Mouse (Mus musculus) kidney, embryonic 14.5 days (tissue): ENCODE measurements around the gene Slc34a1. TPM values are rescaled to one million over a fixed set of nuclear protein-coding genes. Genes with fewer than 3 reads are reported as not detected.

Experiments used
- ATAC-seq: fragments of 200-750 bp; cut with Nextera tagmentation; 2 replicates; pipeline ENCODE4 v1.8.0; 2017; ENCODE audit warnings: moderate number of reproducible peaks, mild to moderate bottlenecking, moderate TSS enrichment, moderate library complexity; ENCODE audit not compliant: low FRiP score, low TSS enrichment
- H3K27ac ChIP-seq: fragments of 300-500 bp; sonication (generic); 2 replicates; pipeline ENCODE4 v1.5.1; 2014; ENCODE audit warnings: low read depth, mild to moderate bottlenecking, low read length, moderate library complexity, mixed read lengths
- H3K27me3 ChIP-seq: fragments of 300-500 bp; sonication (generic); 2 replicates; pipeline ENCODE4 v1.6.1; 2014; ENCODE audit warnings: mild to moderate bottlenecking, low read length; ENCODE audit not compliant: control insufficient read depth, insufficient read depth
- H3K36me3 ChIP-seq: fragments of 300-500 bp; sonication (generic); 2 replicates; pipeline ENCODE4 v1.6.1; 2014; ENCODE audit warnings: low read length, mixed read lengths; ENCODE audit not compliant: control insufficient read depth, insufficient read depth
- H3K4me1 ChIP-seq: fragments of 300-500 bp; sonication (generic); 2 replicates; pipeline ENCODE4 v1.6.1; 2014; ENCODE audit warnings: low read length, mixed read lengths; ENCODE audit not compliant: control insufficient read depth, insufficient read depth
- H3K4me2 ChIP-seq: fragments of 300-500 bp; sonication (generic); replicated peaks from 2 replicates; pipeline ENCODE4 v1.6.1; 2014; ENCODE audit warnings: low read depth, mild to moderate bottlenecking, low read length
- H3K4me3 ChIP-seq: fragments of 300-500 bp; sonication (generic); 2 replicates; pipeline ENCODE4 v1.5.1; 2014; ENCODE audit warnings: mild to moderate bottlenecking, low read length
- H3K9ac ChIP-seq: fragments of 300-500 bp; sonication (generic); 2 replicates; pipeline ENCODE4 v1.6.1; 2014; ENCODE audit warnings: low read depth, mild to moderate bottlenecking, low read length, moderate library complexity
- H3K9me3 ChIP-seq: fragments of 300-500 bp; sonication (generic); 2 replicates; pipeline ENCODE4 v1.6.1; 2016; ENCODE audit warnings: low read length; ENCODE audit not compliant: control insufficient read depth
- WGBS: fragments of 180-500 bp; shearing (Covaris S2); extraction: QIAGEN DNeasy Blood & Tissue Kit; methylation state at CpG from one replicate; pipeline ENCODE4 v1.1.7; 2014; 5-methylcytosine and 5-hydroxymethylcytosine counted together
- microRNA-seq: library from miRNA; unstranded; fragments of <30 nt; microRNA quantifications from one replicate; pipeline ENCODE4, GENCODE M21; 2016
- polyA plus RNA-seq: library from polyadenylated mRNA; unstranded; fragments of >200 nt; fragmentation: Nextera tagmentation; extraction: Ambion mirVana; gene quantifications from 2 replicates; pipeline ENCODE4 v1.2.1, GENCODE M21; 2014

The Slc34a1 gene
- polyA plus RNA-seq, 1 experiment from 2014 or later = 39.4 TPM

- Histone ChIP-seq H3K4me3 (peak overlapping the region; percentile 63), H3K4me2 (peak overlapping the region; percentile 98), H3K27me3 (no peaks in the 10 kb centered on the region), H3K36me3 (peaks cover 30% of the 10 kb centered on the region), H3K9me3 (no peaks in the 10 kb centered on the region), H3K27ac (no peak overlapping the region), H3K9ac (peak overlapping the region; percentile 70), H3K4me1 (peaks cover 9% of the 10 kb centered on the region; the same call in 1 of the 2 replicates)
- 7% methylated on average over 14 of the region's 14 CpGs for WGBS
- ATAC-seq = no peak
Observed at GRCm38 (mm10) chr13:55463399-55464026, 65.5 kb downstream of the Slc34a1 start.

- peak within 1 kb of the TSS; percentile 15; the same call in 1 of the 2 replicates for H3K27ac ChIP-seq
- WGBS = under 1% methylated on average over 79 of the region's 84 CpGs
- no peaks in the 10 kb centered on the region for H3K27me3 ChIP-seq
- peaks cover 23% of the 10 kb centered on the region for H3K36me3 ChIP-seq
- peak; percentile 57 for ATAC-seq
- H3K9me3 ChIP-seq = no peaks in the 10 kb centered on the region
- peak within 1 kb of the TSS; percentile 63 for H3K4me3 ChIP-seq
- H3K4me1 ChIP-seq = peaks cover 9% of the 10 kb centered on the region; the same call in 1 of the 2 replicates
- peak within 1 kb of the TSS; percentile 70 for H3K9ac ChIP-seq
- H3K4me2 ChIP-seq = peak within 1 kb of the TSS; percentile 98
Observed at GRCm38 (mm10) chr13:55464027-55464884, 66.3 kb downstream of the Slc34a1 start, which contains the start of gene Prr7. Gene Prr7 (plus strand): TSS chr13:55464267.

GRCm38 (mm10) chr13:55465184-55465583, 67.2 kb downstream of the Slc34a1 start:
- H3K4me2 ChIP-seq = peak overlapping the region; percentile 98
- peaks cover 13% of the 10 kb centered on the region for H3K36me3 ChIP-seq
- peak overlapping the region; percentile 63; the same call in 1 of the 2 replicates for H3K4me3 ChIP-seq
- no peaks in the 10 kb centered on the region for H3K9me3 ChIP-seq
- ATAC-seq = no peak
- no peak overlapping the region for H3K27ac ChIP-seq
- WGBS = 26% methylated on average over 3 of the region's 3 CpGs
- peak overlapping the region; percentile 70; the same call in 1 of the 2 replicates for H3K9ac ChIP-seq
- peaks cover 9% of the 10 kb centered on the region; the same call in 1 of the 2 replicates for H3K4me1 ChIP-seq
- H3K27me3 ChIP-seq = no peaks in the 10 kb centered on the region

Small RNA genes within 50 kb of the gene (microRNA-seq; reads per million reads assigned to microRNA genes)
- not detected for gene Mir6943

Other genes with a start within 250 kb of the Slc34a1 start
- 9.9 and 14.9 TPM in 2 replicates for gene Fgfr4, start 245.5 kb upstream of the Slc34a1 start, polyA plus RNA-seq
- 71.2 and 93.6 TPM in 2 replicates for gene Nsd1, start 188.4 kb upstream of the Slc34a1 start, polyA plus RNA-seq
- gene Prelid1, start 77.7 kb upstream of the Slc34a1 start, polyA plus RNA-seq = 482 and 508 TPM in 2 replicates
- 80.1 and 92.5 TPM in 2 replicates for gene Rab24, start 76.2 kb upstream of the Slc34a1 start, polyA plus RNA-seq
- gene Mxd3, start 68.4 kb upstream of the Slc34a1 start, polyA plus RNA-seq = 25.7 and 31.2 TPM in 2 replicates
- gene Lman2, start 35.4 kb upstream of the Slc34a1 start, polyA plus RNA-seq = 75.0 and 108 TPM in 2 replicates
- 0.86 and 0.92 TPM in 2 replicates for gene Rgs14, start 28.5 kb upstream of the Slc34a1 start, polyA plus RNA-seq
- not detected in 2 replicates for gene Pfn3, start 17.0 kb downstream of the Slc34a1 start, polyA plus RNA-seq
- not detected in 2 replicates for gene F12, start 28.6 kb downstream of the Slc34a1 start, polyA plus RNA-seq
- 38.9 and 59.3 TPM in 2 replicates for gene Grk6, start 46.9 kb downstream of the Slc34a1 start, polyA plus RNA-seq
- gene Prr7, start 66.1 kb downstream of the Slc34a1 start, polyA plus RNA-seq = 0.77 and 3.4 TPM in 2 replicates
- 118 and 164 TPM in 2 replicates for gene Dbn1, start 89.9 kb downstream of the Slc34a1 start, polyA plus RNA-seq
- gene Pdlim7, start 115.5 kb downstream of the Slc34a1 start, polyA plus RNA-seq = 136 and 141 TPM in 2 replicates
- gene Dok3, start 131.1 kb downstream of the Slc34a1 start, polyA plus RNA-seq = 1.9 and 2.2 TPM in 2 replicates
- gene Ddx41, start 138.5 kb downstream of the Slc34a1 start, polyA plus RNA-seq = 94.1 and 94.7 TPM in 2 replicates
- gene Fam193b, start 172.9 kb downstream of the Slc34a1 start, polyA plus RNA-seq = 36.7 and 39.3 TPM in 2 replicates
- 73.5 and 232 TPM in 2 replicates for gene Tmed9, start 175.5 kb downstream of the Slc34a1 start, polyA plus RNA-seq
- gene B4galt7, start 201.7 kb downstream of the Slc34a1 start, polyA plus RNA-seq = 13.5 and 18.2 TPM in 2 replicates
- gene Caml, start 224.8 kb downstream of the Slc34a1 start, polyA plus RNA-seq = 58.3 and 60.3 TPM in 2 replicates
- 35.7 and 48.5 TPM in 2 replicates for gene Ddx46, start 236.8 kb downstream of the Slc34a1 start, polyA plus RNA-seq